Mouse (Mus musculus) lung, postnatal 0 days (tissue): ENCODE measurements at regions not wholly inside any gene's neighbourhood (a gene's known extent, or its start where the extent isn't known, plus 50 kb on each side); places are given as distances from the start of the nearest gene placed in this dataset.

Source experiments
- CTCF ChIP-seq: IDR thresholded peaks from 2 replicates; pipeline ENCODE4 v1.5.1; 2016; ENCODE audit warnings: antibody characterized with exemption, mild to moderate bottlenecking
- EP300 ChIP-seq: IDR thresholded peaks from 2 replicates; pipeline ENCODE4 v1.6.1; 2016; ENCODE audit warnings: antibody characterized with exemption, mild to moderate bottlenecking, control low read depth

GRCm38 (mm10) chr11:64592253-64592652 is 155.8 kb upstream of the F930015N05Rik start:
- TF ChIP-seq CTCF: no peak
- TF ChIP-seq EP300: no peak
